Mouse (Mus musculus): ENCODE results near the gene Ptprt. TPM values are rescaled to one million over a fixed set of nuclear protein-coding genes. Genes with fewer than 3 reads are reported as not detected.

Ptprt gene
- total and polyA plus RNA-seq, 3 experiments = 0.76 TPM; not detected in 2

- H3K9ac ChIP-seq (ENCODE audit: insufficient read depth, low read depth) = no peak overlapping the region
- no peaks in the 10 kb centered on the region for H3K27me3 ChIP-seq (replicated peaks)
- H3K4me1 ChIP-seq (ENCODE audit: control insufficient read depth in 1 of 2, insufficient read depth in 2 of 2) = no peaks in the 10 kb centered on the region
- in situ Hi-C loops (cut with MboI; ENCODE audit: low pct_ligation_motif_present, low pct_unique_long_range_greater_than_20kb, low sequenced_read_pairs) = no loop called here
- no peak for TF ChIP-seq MEF2A (IDR thresholded peaks at IDR 0.05; ENCODE audit: borderline replicate concordance, low read depth, low read length)
- TF ChIP-seq GABPA (IDR thresholded peaks at IDR 0.05; ENCODE audit: insufficient replicate concordance, low read depth, low read length) = no peak
- TF ChIP-seq ELF1 (IDR thresholded peaks at IDR 0.05; ENCODE audit: low read depth, low read length) = no peak
- no peak for TF ChIP-seq MAZ (IDR thresholded peaks at IDR 0.05; ENCODE audit: low read depth, low read length)
- TF ChIP-seq PAX5 (IDR thresholded peaks at IDR 0.05; ENCODE audit: low read length) = no peak
- H3K4me2 ChIP-seq (ENCODE audit: insufficient read depth, low read depth, poor library complexity, severe bottlenecking) = no peak overlapping the region
- no peaks in the 10 kb centered on the region for H3K79me2 ChIP-seq (replicated peaks; ENCODE audit: control insufficient read depth, extremely low read depth, insufficient read depth, poor library complexity, severe bottlenecking)
- H3K36me3 ChIP-seq (replicated peaks in 1 of 2; ENCODE audit: control insufficient read depth in 1 of 2, insufficient read depth in 1 of 2, low read length in 1 of 2) = no peaks in the 10 kb centered on the region
- dilution Hi-C loops (cut with MboI; ENCODE audit: extremely low pct_ligation_motif_present, extremely low pct_unique_long_range_greater_than_20kb, low sequenced_read_pairs) = no loop called here
- H3K9me3 ChIP-seq (replicated peaks; ENCODE audit: low read length) = peaks cover 75% of the 10 kb centered on the region
- no peak for DNase-seq (ENCODE audit: extremely low read depth)
- H3K4me3 ChIP-seq (replicated peaks in 1 of 3; ENCODE audit: low read depth in 2 of 3, low read length in 2 of 3, poor library complexity in 1 of 3) = no peak overlapping the region
- no peak overlapping the region for H3K27ac ChIP-seq (ENCODE audit: insufficient read depth, low read depth)
Observed at GRCm38 (mm10) chr2:162282606-162283005, 378.3 kb downstream of the Ptprt start.

- no peak overlapping the region for H3K4me2 ChIP-seq (ENCODE audit: insufficient read depth, low read depth, poor library complexity, severe bottlenecking)
- dilution Hi-C loops (cut with MboI; ENCODE audit: extremely low pct_ligation_motif_present, extremely low pct_unique_long_range_greater_than_20kb, low sequenced_read_pairs) = no loop called here
- H3K4me1 ChIP-seq (ENCODE audit: control insufficient read depth in 1 of 2, insufficient read depth in 2 of 2) = no peaks in the 10 kb centered on the region
- H3K4me3 ChIP-seq (replicated peaks in 1 of 3; ENCODE audit: low read depth in 2 of 3, low read length in 2 of 3, poor library complexity in 1 of 3) = no peak overlapping the region
- no peak overlapping the region for H3K9ac ChIP-seq (ENCODE audit: insufficient read depth, low read depth)
- in situ Hi-C loops (cut with MboI; ENCODE audit: low pct_ligation_motif_present, low pct_unique_long_range_greater_than_20kb, low sequenced_read_pairs) = no loop called here
- no peaks in the 10 kb centered on the region for H3K27me3 ChIP-seq (replicated peaks)
- no peak for DNase-seq (ENCODE audit: extremely low read depth)
- H3K27ac ChIP-seq (ENCODE audit: insufficient read depth, low read depth) = no peak overlapping the region
- no peaks in the 10 kb centered on the region for H3K36me3 ChIP-seq (replicated peaks in 1 of 2; ENCODE audit: control insufficient read depth in 1 of 2, insufficient read depth in 1 of 2, low read length in 1 of 2)
- no peak for TF ChIP-seq MAFK (IDR thresholded peaks at IDR 0.05; ENCODE audit: insufficient replicate concordance, low read length)
- peaks cover 76% of the 10 kb centered on the region for H3K9me3 ChIP-seq (replicated peaks; ENCODE audit: low read length)
- H3K79me2 ChIP-seq (replicated peaks; ENCODE audit: control insufficient read depth, extremely low read depth, insufficient read depth, poor library complexity, severe bottlenecking) = no peaks in the 10 kb centered on the region
Observed at GRCm38 (mm10) chr2:162282121-162282520, 378.8 kb downstream of the Ptprt start.

DNA sequence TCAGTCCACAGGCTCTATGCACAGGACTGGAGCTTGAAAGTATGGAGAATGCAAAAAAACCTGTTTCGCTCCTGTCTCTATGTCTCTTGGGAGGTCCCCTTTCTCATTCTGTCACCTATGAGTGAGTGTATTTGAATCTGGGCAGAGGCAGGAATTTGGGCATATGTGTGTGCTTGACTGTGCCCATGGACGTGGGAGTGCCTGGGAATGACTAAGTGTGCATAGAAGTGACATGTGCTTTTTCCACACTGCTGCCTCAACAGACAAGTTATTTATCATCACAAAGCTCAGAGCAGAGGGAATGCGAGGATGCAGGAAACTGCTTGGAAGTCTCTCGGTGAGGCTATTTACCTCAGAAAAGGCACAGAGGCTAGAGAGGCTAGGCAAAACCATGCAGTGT lies 387.1 kb downstream of the Ptprt start:
- in situ Hi-C loops (cut with MboI; ENCODE audit: low pct_ligation_motif_present, low pct_unique_long_range_greater_than_20kb, low sequenced_read_pairs) = no loop called here
- no peak overlapping the region for H3K4me2 ChIP-seq (ENCODE audit: insufficient read depth, low read depth, poor library complexity, severe bottlenecking)
- TF ChIP-seq GABPA (IDR thresholded peaks at IDR 0.05; ENCODE audit: insufficient replicate concordance, low read depth, low read length) (no peak), POLR2AphosphoS2 (IDR thresholded peaks at IDR 0.05; ENCODE audit: low read depth, low read length) (no peak), EP300 (IDR thresholded peaks at IDR 0.05; ENCODE audit: low read length) (no peak), ZC3H11A (IDR thresholded peaks at IDR 0.05; ENCODE audit: low read depth, low read length) (no peak), USF2 (conservative IDR thresholded peaks at IDR 0.05; ENCODE audit: low read depth, low read length) (no peak), RCOR1 (conservative IDR thresholded peaks at IDR 0.05; ENCODE audit: low read depth, low read length) (no peak), ZMIZ1 (IDR thresholded peaks at IDR 0.05; ENCODE audit: low read depth, low read length) (no peak)
- peaks cover 71% of the 10 kb centered on the region for H3K9me3 ChIP-seq (replicated peaks; ENCODE audit: low read length)
- H3K27me3 ChIP-seq (replicated peaks) = no peaks in the 10 kb centered on the region
- dilution Hi-C loops (cut with MboI; ENCODE audit: extremely low pct_ligation_motif_present, extremely low pct_unique_long_range_greater_than_20kb, low sequenced_read_pairs) = no loop called here
- no peaks in the 10 kb centered on the region for H3K36me3 ChIP-seq (replicated peaks in 1 of 2; ENCODE audit: control insufficient read depth in 1 of 2, insufficient read depth in 1 of 2, low read length in 1 of 2)
- H3K9ac ChIP-seq (ENCODE audit: insufficient read depth, low read depth) = no peak overlapping the region
- H3K79me2 ChIP-seq (replicated peaks; ENCODE audit: control insufficient read depth, extremely low read depth, insufficient read depth, poor library complexity, severe bottlenecking) = no peaks in the 10 kb centered on the region
- H3K4me3 ChIP-seq (replicated peaks in 1 of 3; ENCODE audit: low read depth in 2 of 3, low read length in 2 of 3, poor library complexity in 1 of 3) = no peak overlapping the region
- no peak overlapping the region for H3K27ac ChIP-seq (ENCODE audit: insufficient read depth, low read depth)
- H3K4me1 ChIP-seq (ENCODE audit: control insufficient read depth in 1 of 2, insufficient read depth in 2 of 2) = no peaks in the 10 kb centered on the region
- DNase-seq (ENCODE audit: extremely low read depth) = no peak

Data from CH12.LX (cell line).